Mouse (Mus musculus): ENCODE results near the gene Acox3.

GRCm38 (mm10) chr5:35607784-35608183 lies 24.9 kb downstream of the Acox3 start:
- TF ChIP-seq CTCF (IDR thresholded peaks at IDR 0.05; ENCODE audit: low read depth, low read length) (no peak), POLR2A (IDR thresholded peaks at IDR 0.05; ENCODE audit: borderline replicate concordance, low read depth, low read length) (no peak)

All from bone marrow macrophage, adult 2 months (primary cell).